Mouse (Mus musculus): ENCODE measurements around the gene Lce1k.
"Not testable (repeated sequence)": the region's sequence is repeated elsewhere in the genome, so short reads cannot be mapped to it uniquely, and the experiment has no call there.

The Lce1k gene

DNA sequence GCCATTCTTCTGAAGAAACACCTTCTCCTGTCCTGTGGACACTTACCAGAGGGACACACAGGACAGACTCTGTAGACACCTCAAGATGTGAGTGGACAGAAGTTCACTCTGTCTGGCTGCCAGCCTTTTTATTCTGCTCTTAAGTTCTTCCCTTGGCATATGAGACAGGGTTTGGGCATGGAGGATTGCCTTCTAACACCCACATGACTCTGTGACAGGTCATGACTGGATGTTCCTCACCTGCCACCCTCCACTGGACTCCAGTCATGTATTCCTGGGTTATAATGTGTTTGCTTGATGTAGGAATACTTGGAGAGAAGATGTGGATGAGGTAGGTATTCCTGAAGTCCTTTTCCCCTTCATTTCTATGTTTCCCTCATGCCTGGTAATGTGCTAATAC, at the start of gene Lce1k:
Lce1k (minus strand) TSS at position 101 of the 400 bp plus-strand sequence.
- DNase-seq (ENCODE audit: low spot score) = no peak

DNA sequence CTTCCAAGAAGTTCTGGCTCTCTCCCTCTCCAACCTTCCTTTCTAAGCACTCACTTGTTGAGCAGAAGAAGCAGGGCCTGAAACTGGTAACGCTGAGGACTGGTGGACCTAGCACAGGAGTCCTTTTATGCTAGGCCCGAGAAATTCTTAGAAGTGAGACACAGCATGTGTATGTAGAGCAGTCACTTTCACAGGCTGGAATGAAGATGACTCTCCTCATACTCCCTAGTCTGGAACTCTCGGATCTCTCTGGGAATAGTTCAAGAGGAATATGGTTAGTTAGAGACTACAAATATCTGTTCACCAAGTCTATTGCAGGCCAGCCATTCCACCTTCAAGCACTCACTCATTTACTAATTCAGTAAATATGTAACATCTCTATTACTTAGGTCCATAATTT, 43.5 kb upstream of the Lce1k start, which contains the start of gene Lce1l:
Lce1l (minus strand) TSS at position 101 of the 400 bp plus-strand sequence.
- DNase-seq (ENCODE audit: low spot score) = no peak

DNA sequence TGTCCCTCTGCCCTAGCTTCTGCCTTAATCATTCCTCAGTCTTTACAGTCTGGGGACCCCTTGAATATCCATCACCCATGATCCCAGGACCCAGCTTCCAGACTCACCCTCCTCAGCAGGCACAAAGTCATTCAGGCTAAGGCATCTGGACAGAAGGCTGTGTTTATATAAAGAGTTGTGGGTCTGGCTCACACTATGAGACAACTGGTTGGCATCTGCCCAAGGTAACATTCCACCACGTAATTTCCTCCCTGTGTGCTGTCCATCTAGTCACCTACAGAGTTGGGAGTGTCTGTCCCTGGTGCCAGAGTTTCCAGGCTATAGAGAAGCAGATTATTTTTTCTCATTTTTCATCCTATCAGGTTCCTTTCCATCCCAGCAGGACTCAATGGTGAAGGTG, 19.4 kb upstream of the Lce1k start, which contains the start of gene Kprp:
Kprp (minus strand) TSS at position 140 of the 400 bp plus-strand sequence.
- DNase-seq (ENCODE audit: low spot score) = no peak

DNA sequence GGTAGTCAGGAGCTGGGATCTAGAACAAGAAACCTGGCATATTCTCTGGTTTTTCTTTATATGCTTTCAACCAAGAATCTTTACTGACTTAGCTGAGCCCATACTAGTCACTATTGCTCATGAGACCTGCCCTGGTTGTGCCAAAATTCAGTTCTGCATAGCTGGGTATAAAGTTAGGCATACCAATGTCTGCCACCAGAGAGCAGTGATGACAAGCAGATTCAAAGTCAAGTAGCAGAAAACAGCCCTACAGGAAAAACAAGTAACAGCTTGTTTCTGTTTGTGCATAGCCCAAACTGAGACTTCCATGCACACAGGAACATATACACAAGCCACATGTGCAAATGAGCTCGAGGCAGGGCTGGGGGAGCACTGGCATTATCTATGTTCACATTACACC, 18.1 kb upstream of the Lce1k start:
- no peak for DNase-seq (ENCODE audit: low spot score)

DNA sequence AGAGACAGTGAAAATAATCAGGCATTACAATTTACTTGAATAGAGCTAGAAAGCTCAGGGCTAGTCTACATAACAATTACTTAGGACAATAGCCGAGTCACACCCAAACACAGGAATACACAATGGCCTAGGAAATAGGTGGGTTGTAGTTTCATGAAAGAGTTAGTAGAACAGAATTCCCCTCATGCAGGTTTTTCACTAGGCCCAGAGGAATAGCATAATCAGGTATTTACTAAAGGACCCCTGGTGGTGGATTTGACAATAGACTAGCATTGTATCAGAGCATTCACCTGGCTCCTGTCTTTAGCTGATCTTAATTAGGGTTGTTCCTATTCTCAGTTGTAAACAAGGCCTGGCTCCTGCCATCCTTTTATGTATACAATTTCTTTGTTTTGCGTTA, 8.3 kb upstream of the Lce1k start:
- not testable (repeated sequence) for DNase-seq (ENCODE audit: low spot score)

DNA sequence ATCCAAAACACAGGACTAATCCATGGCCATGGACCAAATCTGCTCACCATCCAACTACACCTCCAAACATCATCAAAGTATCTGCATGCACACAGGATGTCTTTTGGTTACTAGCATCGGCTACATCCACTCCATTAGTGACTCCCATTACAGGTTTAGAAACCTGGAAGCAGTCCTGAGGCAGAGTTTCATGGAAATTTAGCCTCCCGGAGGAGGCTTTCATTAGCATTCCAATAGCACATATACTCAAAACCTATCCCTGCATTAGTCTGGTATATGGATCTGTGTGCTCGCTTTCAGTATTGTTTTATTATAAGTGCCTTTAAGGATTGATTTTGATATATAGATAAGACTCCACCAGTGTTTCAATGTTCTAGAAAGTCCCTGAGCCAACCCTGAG, 7.9 kb upstream of the Lce1k start:
- DNase-seq (ENCODE audit: low spot score) = no peak

DNA sequence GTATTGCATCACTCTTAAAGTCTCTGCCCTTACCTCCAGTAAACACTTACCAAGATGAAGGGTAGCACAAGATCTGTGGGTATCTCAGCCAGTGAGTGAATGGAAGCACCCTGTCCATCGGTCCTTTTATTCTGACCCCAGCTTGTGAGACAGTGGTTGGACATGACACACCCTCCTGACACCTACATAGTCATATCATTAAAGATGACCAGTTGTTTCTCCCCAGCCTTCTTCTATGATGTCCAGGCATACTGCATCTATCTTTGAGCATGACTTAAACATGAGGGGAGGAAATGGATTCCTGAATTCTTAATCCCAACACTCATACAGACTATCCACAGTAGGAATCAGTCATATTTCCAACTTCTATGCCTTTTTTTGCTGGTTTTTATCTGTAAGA, 17.3 kb downstream of the Lce1k start, which contains the start of gene Lce1j:
Lce1j (minus strand) TSS at position 101 of the 400 bp plus-strand sequence.
- no peak for DNase-seq (ENCODE audit: low spot score)

DNA sequence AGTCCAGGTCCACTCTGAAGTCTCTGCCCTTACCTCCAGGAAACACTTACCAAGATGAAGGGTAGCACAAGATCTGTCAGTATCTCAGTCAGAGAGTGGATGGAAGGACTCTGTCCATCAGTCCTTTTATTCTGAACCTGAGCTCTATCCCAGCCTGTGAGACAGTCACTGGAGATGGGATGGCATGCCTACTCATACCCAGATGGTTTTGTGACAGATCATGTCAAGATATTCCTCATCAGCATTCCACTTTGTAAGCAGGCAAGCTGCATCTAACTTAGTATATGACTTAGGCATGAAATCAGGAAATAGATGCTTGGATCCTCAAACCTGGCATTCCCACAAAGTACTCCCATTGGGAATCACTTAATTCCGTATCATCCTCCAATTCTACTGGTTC, 28.9 kb downstream of the Lce1k start, which contains the start of gene Lce1i:
Lce1i (minus strand) TSS at position 101 of the 400 bp plus-strand sequence.
- no peak for DNase-seq (ENCODE audit: low spot score)

DNA sequence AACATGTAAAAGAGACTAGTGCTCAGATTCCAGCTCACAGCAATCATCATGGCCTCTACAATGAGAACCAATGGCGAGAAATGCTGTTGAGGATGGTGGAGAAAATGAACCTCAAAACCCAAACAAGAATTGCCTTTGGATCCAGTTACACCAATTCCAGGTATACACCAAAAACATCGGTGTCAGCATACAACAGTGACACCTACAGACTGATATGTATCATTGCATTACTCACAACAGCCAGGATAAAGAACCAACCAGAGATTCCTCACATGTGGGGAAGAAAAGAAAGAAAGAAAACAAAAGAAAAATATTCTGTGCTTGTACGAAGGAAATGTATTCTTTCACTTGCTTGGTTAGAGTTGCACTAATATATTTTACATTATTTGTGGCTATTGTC, 36.1 kb downstream of the Lce1k start:
- no peak for DNase-seq (ENCODE audit: low spot score)

DNA sequence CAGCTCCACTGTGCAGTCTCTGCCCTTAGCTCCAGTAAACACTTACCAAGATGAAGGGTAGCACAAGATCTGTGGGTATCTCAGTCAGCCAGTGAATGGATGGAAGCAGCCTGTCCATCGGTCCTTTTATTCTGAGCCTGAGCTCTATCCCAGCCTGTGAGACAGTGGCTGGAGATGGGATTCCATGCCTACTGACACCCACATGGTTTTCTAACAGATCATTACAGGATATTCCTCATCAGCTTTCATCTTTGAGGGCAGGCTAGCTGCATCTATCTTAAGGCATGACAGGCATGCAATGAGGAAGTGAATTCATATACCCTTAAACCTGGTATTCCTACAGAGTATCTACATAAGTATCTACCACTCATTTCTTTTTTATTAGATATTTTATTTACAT, 42.7 kb downstream of the Lce1k start, which contains the start of gene Lce1h:
Lce1h (minus strand) TSS at position 101 of the 400 bp plus-strand sequence.
- no peak for DNase-seq (ENCODE audit: low spot score)

Data from lung, postnatal 25 days (tissue).